Mouse (Mus musculus): Measurements from ENCODE around the gene Lyzl4. TPM values are rescaled to one million over a fixed set of nuclear protein-coding genes. Genes with fewer than 3 reads are reported as not detected.

Gene Lyzl4
- total and polyA plus RNA-seq, 3 experiments = not detected

GRCm38 (mm10) chr9:121589533-121589932 is 52.4 kb downstream of the Lyzl4 start:
- Histone ChIP-seq H3K4me1 (ENCODE audit: control insufficient read depth in 1 of 2, insufficient read depth in 2 of 2, low read length in 2 of 2) (no peaks in the 10 kb centered on the region), H3K36me3 (ENCODE audit: control insufficient read depth in 1 of 2, insufficient read depth in 2 of 2, low read length in 2 of 2) (no peaks in the 10 kb centered on the region), H3K9ac (ENCODE audit: control insufficient read depth, low read depth, low read length, poor library complexity, severe bottlenecking) (no peak overlapping the region), H3K9me3 (replicated peaks; ENCODE audit: insufficient read depth, low read length) (no peaks in the 10 kb centered on the region), H3K27me3 (ENCODE audit: control insufficient read depth in 1 of 2, insufficient read depth in 2 of 2, low read length in 2 of 2) (no peaks in the 10 kb centered on the region), H3K79me2 (ENCODE audit: control insufficient read depth, insufficient read depth, low read length, poor library complexity) (no peaks in the 10 kb centered on the region), H3K4me3 (ENCODE audit: control insufficient read depth in 1 of 2, insufficient read depth in 1 of 2, low read depth in 2 of 2, low read length in 2 of 2) (no peak overlapping the region), H3K27ac (ENCODE audit: control insufficient read depth, low read depth, low read length) (no peak overlapping the region)
- DNase-seq (ENCODE audit: low read depth, low spot score) = no peak
- TF ChIP-seq TCF12 (IDR thresholded peaks at IDR 0.05; ENCODE audit: low read depth, low read length) = no peak
- TF ChIP-seq SIN3A (IDR thresholded peaks at IDR 0.05; ENCODE audit: low read length) = no peak
- TF ChIP-seq CHD1 (IDR thresholded peaks at IDR 0.05; ENCODE audit: low read depth, low read length) = no peak
- TF ChIP-seq ZC3H11A (IDR thresholded peaks at IDR 0.05; ENCODE audit: low read depth, low read length) = no peak
- no peak for TF ChIP-seq NELFE (IDR thresholded peaks at IDR 0.05; ENCODE audit: low read depth, low read length)
- no peak for TF ChIP-seq KAT2A (conservative IDR thresholded peaks at IDR 0.05; ENCODE audit: low read depth, low read length)
- no peak for TF ChIP-seq ETS1 (IDR thresholded peaks at IDR 0.05; ENCODE audit: low read depth, low read length)
- TF ChIP-seq MEF2A (IDR thresholded peaks at IDR 0.05; ENCODE audit: extremely low read depth, insufficient replicate concordance, low read depth, low read length, poor library complexity, severe bottlenecking) = no peak
- TF ChIP-seq ZMIZ1 (IDR thresholded peaks at IDR 0.05; ENCODE audit: low read depth, low read length) = no peak
- TF ChIP-seq E2F4 (IDR thresholded peaks at IDR 0.05; ENCODE audit: borderline replicate concordance, low read depth, low read length) = no peak

GRCm38 (mm10) chr9:121574380-121574779 is 67.5 kb downstream of the Lyzl4 start:
- no peak for DNase-seq (ENCODE audit: low read depth, low spot score)
- H3K9me3 ChIP-seq (replicated peaks; ENCODE audit: insufficient read depth, low read length) = no peaks in the 10 kb centered on the region
- TF ChIP-seq HCFC1 (IDR thresholded peaks at IDR 0.05; ENCODE audit: low read depth, low read length) (no peak), UBTF (IDR thresholded peaks at IDR 0.05; ENCODE audit: borderline replicate concordance, insufficient read depth, low read depth, low read length) (no peak), SMC3 (IDR thresholded peaks at IDR 0.05; ENCODE audit: low read depth, low read length) (no peak), ETS1 (IDR thresholded peaks at IDR 0.05; ENCODE audit: low read depth, low read length) (no peak), TBP (IDR thresholded peaks at IDR 0.05; ENCODE audit: low read depth, low read length) (no peak), TCF12 (IDR thresholded peaks at IDR 0.05; ENCODE audit: low read depth, low read length) (no peak), MYC (IDR thresholded peaks at IDR 0.05; ENCODE audit: low read depth, low read length) (no peak), USF2 (IDR thresholded peaks at IDR 0.05; ENCODE audit: borderline replicate concordance in 1 of 2, insufficient read depth in 1 of 2, low read depth in 1 of 2, low read length in 2 of 2) (no peak), USF1 (IDR thresholded peaks at IDR 0.05; ENCODE audit: low read depth, low read length) (no peak), POLR2A (IDR thresholded peaks at IDR 0.05; ENCODE audit: control insufficient read depth in 1 of 2, insufficient read depth in 1 of 2, low read depth in 1 of 2, low read length in 2 of 2, poor library complexity in 1 of 2) (no peak), ZKSCAN1 (IDR thresholded peaks at IDR 0.05; ENCODE audit: low read depth, low read length) (no peak), EP300 (IDR thresholded peaks at IDR 0.05; ENCODE audit: low read depth in 1 of 2, low read length in 2 of 2) (no peak), GABPA (IDR thresholded peaks at IDR 0.05; ENCODE audit: low read depth, low read length) (no peak), POLR2AphosphoS2 (IDR thresholded peaks at IDR 0.05; ENCODE audit: low read length) (no peak), SIN3A (IDR thresholded peaks at IDR 0.05; ENCODE audit: low read length) (no peak), JUND (IDR thresholded peaks at IDR 0.05; ENCODE audit: low read depth, low read length) (no peak), ZC3H11A (IDR thresholded peaks at IDR 0.05; ENCODE audit: low read depth, low read length) (no peak), NRF1 (IDR thresholded peaks at IDR 0.05; ENCODE audit: insufficient read depth, low read depth, low read length, poor library complexity, severe bottlenecking) (no peak), KAT2A (conservative IDR thresholded peaks at IDR 0.05; ENCODE audit: low read depth, low read length) (no peak)
- no peaks in the 10 kb centered on the region for H3K79me2 ChIP-seq (ENCODE audit: control insufficient read depth, insufficient read depth, low read length, poor library complexity)
- no peak overlapping the region for H3K9ac ChIP-seq (ENCODE audit: control insufficient read depth, low read depth, low read length, poor library complexity, severe bottlenecking)
- no peaks in the 10 kb centered on the region for H3K27me3 ChIP-seq (ENCODE audit: control insufficient read depth in 1 of 2, insufficient read depth in 2 of 2, low read length in 2 of 2)
- H3K4me3 ChIP-seq (ENCODE audit: control insufficient read depth in 1 of 2, insufficient read depth in 1 of 2, low read depth in 2 of 2, low read length in 2 of 2) = no peak overlapping the region
- no peaks in the 10 kb centered on the region for H3K4me1 ChIP-seq (ENCODE audit: control insufficient read depth in 1 of 2, insufficient read depth in 2 of 2, low read length in 2 of 2)
- no peaks in the 10 kb centered on the region for H3K36me3 ChIP-seq (ENCODE audit: control insufficient read depth in 1 of 2, insufficient read depth in 2 of 2, low read length in 2 of 2)
- no peak overlapping the region for H3K27ac ChIP-seq (ENCODE audit: control insufficient read depth, low read depth, low read length)
